Mouse (Mus musculus): ENCODE results near the gene Ppp1r1b.

Ppp1r1b gene

GRCm38 (mm10) chr11:98392645-98393044, 44.4 kb downstream of the Ppp1r1b start:
- no peak for DNase-seq (ENCODE audit: low spot score in 2 of 2)

GRCm38 (mm10) chr11:98393317-98393716, 45.1 kb downstream of the Ppp1r1b start:
- DNase-seq (ENCODE audit: low spot score in 2 of 2) = no peak

- DNase-seq (ENCODE audit: low spot score in 2 of 2) = no peak
Observed at GRCm38 (mm10) chr11:98394301-98394700, 46.1 kb downstream of the Ppp1r1b start.

GRCm38 (mm10) chr11:98395041-98395440, 46.8 kb downstream of the Ppp1r1b start:
- DNase-seq (ENCODE audit: low spot score in 2 of 2) = no peak

- no peak for DNase-seq (ENCODE audit: low spot score in 2 of 2)
Observed at GRCm38 (mm10) chr11:98397946-98398345, 49.7 kb downstream of the Ppp1r1b start.

- peak; percentile 74 to 87 for DNase-seq (ENCODE audit: low spot score in 2 of 2)
Observed at GRCm38 (mm10) chr11:98400161-98400726, 52.0 kb downstream of the Ppp1r1b start, which contains the start of gene Pgap3. Gene Pgap3 (minus strand): TSS chr11:98400490.

- no peak for DNase-seq (ENCODE audit: low spot score in 2 of 2)
Observed at GRCm38 (mm10) chr11:98400816-98401215, 52.6 kb downstream of the Ppp1r1b start.

GRCm38 (mm10) chr11:98406621-98407020, 58.4 kb downstream of the Ppp1r1b start:
- no peak for DNase-seq (ENCODE audit: low spot score in 2 of 2)

All from cerebellum, postnatal 4 days (tissue).